Mouse (Mus musculus) hindbrain, embryonic 14.5 days (tissue): ENCODE measurements at regions not wholly inside any gene's neighbourhood (a gene's known extent, or its start where the extent isn't known, plus 50 kb on each side); places are given as distances from the start of the nearest gene placed in this dataset.

ENCODE experiments used
- ATAC-seq: fragments of 200-750 bp; cut with Nextera tagmentation; 2 replicates; pipeline ENCODE4 v1.8.0; 2017; ENCODE audit warnings: moderate number of reproducible peaks, mild to moderate bottlenecking, moderate TSS enrichment, moderate library complexity; ENCODE audit not compliant: low FRiP score
- DNase-seq: peaks from one replicate; pipeline ENCODE4 v3.0.0-alpha.2; 2015; ENCODE audit warnings: low spot score
- H3K27ac ChIP-seq: fragments of 300-500 bp; sonication (generic); 2 replicates; pipeline ENCODE4 v1.5.1; 2014; ENCODE audit warnings: mild to moderate bottlenecking, moderate library complexity
- H3K27me3 ChIP-seq: fragments of 300-500 bp; sonication (generic); 2 replicates; pipeline ENCODE4 v1.6.1; 2014; ENCODE audit warnings: mild to moderate bottlenecking, low read length, mixed read lengths; ENCODE audit not compliant: control insufficient read depth, insufficient read depth
- H3K36me3 ChIP-seq: fragments of 300-500 bp; sonication (generic); replicated peaks from 2 replicates; pipeline ENCODE4 v1.6.1; 2014; ENCODE audit not compliant: control insufficient read depth, insufficient read depth
- H3K4me1 ChIP-seq: fragments of 300-500 bp; sonication (generic); replicated peaks from 2 replicates; pipeline ENCODE4 v1.6.1; 2014; ENCODE audit warnings: antibody characterized with exemption, low read length, mixed read lengths; ENCODE audit not compliant: control insufficient read depth, insufficient read depth
- H3K4me2 ChIP-seq: fragments of 300-500 bp; sonication (generic); replicated peaks from 2 replicates; pipeline ENCODE4 v1.6.1; 2014; ENCODE audit warnings: mild to moderate bottlenecking, moderate library complexity
- H3K4me3 ChIP-seq: fragments of 300-500 bp; sonication (generic); replicated peaks from 2 replicates; pipeline ENCODE4 v1.5.1; 2014; ENCODE audit warnings: mild to moderate bottlenecking, low read length
- H3K9ac ChIP-seq: fragments of 300-500 bp; sonication (generic); 2 replicates; pipeline ENCODE4 v1.6.1; 2014
- H3K9me3 ChIP-seq: fragments of 300-500 bp; sonication (generic); 2 replicates; pipeline ENCODE4 v1.6.1; 2016; ENCODE audit warnings: low read length; ENCODE audit not compliant: control insufficient read depth
- WGBS: fragments of 180-500 bp; shearing (Covaris S2); extraction: QIAGEN DNeasy Blood & Tissue Kit; methylation state at CpG from one replicate; pipeline ENCODE4 v1.1.7; 2014; 5-methylcytosine and 5-hydroxymethylcytosine counted together

DNA sequence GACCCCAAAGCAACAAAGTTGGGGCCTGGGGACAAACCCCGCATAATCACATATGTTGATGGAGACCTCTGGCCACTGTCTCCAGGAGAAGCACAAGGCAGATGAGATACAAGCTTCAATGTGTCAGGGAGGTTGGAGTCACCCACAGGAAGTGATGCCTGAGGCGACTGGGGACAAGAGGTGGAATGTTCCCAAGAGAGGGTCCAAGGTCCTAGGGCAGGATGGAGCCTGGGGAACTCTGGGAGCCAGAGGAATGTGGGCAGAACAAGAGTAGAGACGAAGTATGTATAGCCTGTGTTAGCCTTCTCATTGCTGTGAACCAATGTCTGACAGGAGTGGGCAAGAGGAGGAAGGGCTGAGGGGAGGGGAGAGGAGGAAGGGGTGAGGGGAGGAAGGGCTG is 82.7 kb upstream of the Slc22a12 start:
- Histone ChIP-seq H3K4me1 (no peaks in the 10 kb centered on the region), H3K4me2 (no peak overlapping the region), H3K9ac (no peak overlapping the region), H3K9me3 (no peaks in the 10 kb centered on the region), H3K27me3 (no peaks in the 10 kb centered on the region), H3K27ac (no peak overlapping the region), H3K36me3 (no peaks in the 10 kb centered on the region), H3K4me3 (no peak overlapping the region)
- WGBS: 77% methylated on average over 3 of the region's 3 CpGs
- no peak for ATAC-seq
- no peak for DNase-seq

DNA sequence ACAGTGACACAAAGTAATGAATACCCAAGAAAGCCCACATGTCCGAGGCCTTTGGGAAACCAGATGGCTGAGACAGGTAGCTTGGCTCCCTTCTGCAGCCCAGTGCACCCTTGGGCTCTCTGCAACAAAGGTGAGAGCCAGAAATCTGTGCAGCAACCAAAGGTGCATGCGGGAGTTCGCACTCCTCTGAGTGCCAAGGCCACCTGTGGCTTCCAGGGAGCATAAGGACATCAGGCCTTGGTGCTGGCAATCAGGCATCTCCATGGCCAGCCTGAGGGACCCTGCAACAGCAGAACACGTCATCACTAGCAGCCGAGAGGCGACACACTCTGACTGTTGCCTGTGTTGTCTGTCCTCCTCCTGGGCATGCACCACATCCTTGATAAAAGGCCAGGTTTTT is 78.2 kb upstream of the Slc22a12 start:
- Histone ChIP-seq H3K27ac (no peak overlapping the region), H3K4me2 (no peak overlapping the region), H3K36me3 (no peaks in the 10 kb centered on the region), H3K4me1 (no peaks in the 10 kb centered on the region), H3K4me3 (no peak overlapping the region), H3K9me3 (no peaks in the 10 kb centered on the region), H3K27me3 (no peaks in the 10 kb centered on the region), H3K9ac (no peak overlapping the region)
- WGBS: 81% methylated on average over 6 of the region's 6 CpGs
- ATAC-seq (no peak), DNase-seq (no peak)

DNA sequence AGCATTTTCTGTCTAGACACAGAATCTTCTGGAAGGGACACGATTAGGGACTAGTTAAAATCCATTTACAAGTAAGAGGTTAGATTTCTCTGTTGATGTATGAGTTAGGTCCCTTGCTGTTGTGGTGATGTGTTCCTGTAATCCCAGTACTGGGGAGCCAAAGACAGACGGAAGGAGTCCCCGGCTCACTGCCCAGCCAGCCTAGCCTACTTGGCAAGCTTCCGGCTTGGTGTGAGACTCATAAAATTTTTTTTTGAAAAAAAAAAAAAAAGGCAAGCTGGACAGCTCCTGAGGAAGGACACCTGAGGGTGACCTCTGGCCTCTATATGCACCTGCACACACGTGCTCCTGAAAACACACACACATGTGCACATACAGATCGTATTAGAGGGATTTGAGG is 76.7 kb upstream of the Slc22a12 start:
- Histone ChIP-seq H3K4me2 (no peak overlapping the region), H3K4me1 (no peaks in the 10 kb centered on the region), H3K36me3 (no peaks in the 10 kb centered on the region), H3K27me3 (no peaks in the 10 kb centered on the region), H3K9ac (no peak overlapping the region), H3K27ac (no peak overlapping the region), H3K9me3 (no peaks in the 10 kb centered on the region), H3K4me3 (no peak overlapping the region)
- no peak for ATAC-seq
- DNase-seq: no peak
- WGBS: 88% methylated on average over 6 of the region's 6 CpGs

DNA sequence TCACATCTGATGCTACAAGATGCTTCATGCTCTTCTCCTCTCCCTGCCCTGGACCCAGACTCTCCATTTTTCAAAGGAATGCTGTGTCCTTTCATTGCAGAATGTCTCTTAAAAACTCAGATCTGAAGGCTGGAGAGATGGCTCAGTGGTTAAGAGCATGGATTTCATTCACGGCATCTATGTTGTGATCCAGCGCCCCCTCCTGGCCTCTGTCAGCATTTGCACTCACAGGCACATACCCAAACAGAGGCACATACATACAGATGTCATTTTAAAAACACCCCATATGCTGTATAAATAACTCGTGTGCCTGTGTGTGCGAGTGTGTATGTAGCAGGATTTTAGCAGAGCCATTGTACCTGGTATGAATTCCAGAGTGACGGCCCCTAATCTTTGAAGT is 73.8 kb upstream of the Slc22a12 start:
- Histone ChIP-seq H3K4me1 (no peaks in the 10 kb centered on the region), H3K9me3 (no peaks in the 10 kb centered on the region), H3K9ac (no peak overlapping the region), H3K4me3 (no peak overlapping the region), H3K4me2 (no peak overlapping the region), H3K27ac (no peak overlapping the region), H3K27me3 (no peaks in the 10 kb centered on the region), H3K36me3 (no peaks in the 10 kb centered on the region)
- ATAC-seq (no peak), DNase-seq (no peak)
- 83% methylated on average over 5 of the region's 5 CpGs for WGBS

DNA sequence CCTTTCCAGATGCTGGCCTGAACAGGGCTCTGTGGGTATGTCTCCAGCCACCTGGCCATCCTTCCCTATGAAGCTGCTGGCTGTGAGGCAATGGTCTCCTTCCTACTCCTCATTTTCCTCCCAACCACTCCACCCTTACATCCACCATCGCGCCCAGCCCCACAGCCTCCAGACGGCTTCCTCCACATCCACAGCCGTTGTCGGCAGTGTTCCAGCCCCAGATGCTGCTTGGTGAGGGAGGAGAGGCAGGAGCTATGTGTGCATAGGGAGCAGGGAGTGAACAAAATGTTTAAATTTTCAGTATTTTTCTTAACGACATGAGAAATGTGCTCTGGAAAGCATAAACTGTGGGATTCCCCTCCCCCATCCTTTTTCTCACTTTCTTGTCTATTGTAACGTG is 69.6 kb upstream of the Slc22a12 start:
- Histone ChIP-seq H3K27ac (no peak overlapping the region), H3K9ac (no peak overlapping the region), H3K27me3 (no peaks in the 10 kb centered on the region), H3K4me3 (no peak overlapping the region), H3K4me2 (no peak overlapping the region), H3K9me3 (no peaks in the 10 kb centered on the region), H3K4me1 (0 out of 2 replicates have a peak, but pooled peaks cover 5% of the 10 kb centered on the region), H3K36me3 (no peaks in the 10 kb centered on the region)
- no peak for DNase-seq
- 86% methylated on average over 7 of the region's 7 CpGs for WGBS
- ATAC-seq: no peak

DNA sequence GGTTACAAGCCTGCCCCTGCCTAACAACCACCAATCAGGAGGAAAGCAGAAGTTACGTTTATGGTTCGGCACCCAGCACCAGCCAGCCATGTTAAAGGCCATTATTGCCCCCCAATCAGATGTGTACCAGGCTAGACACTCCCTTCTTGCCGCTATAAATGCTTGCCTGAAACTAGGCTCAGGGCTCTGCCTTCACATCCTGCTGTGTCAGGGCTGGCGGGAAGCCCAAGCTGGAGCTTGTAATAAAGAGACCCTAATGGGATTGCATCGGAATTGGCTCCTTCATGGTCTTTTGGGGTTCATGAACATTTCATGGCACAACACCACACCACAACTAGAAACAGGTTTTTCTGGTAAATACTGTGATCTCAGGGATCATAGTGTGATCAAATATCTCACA is 69.1 kb upstream of the Slc22a12 start:
- Histone ChIP-seq H3K4me1 (0 out of 2 replicates have a peak, but pooled peaks cover 5% of the 10 kb centered on the region), H3K4me2 (no peak overlapping the region), H3K27me3 (no peaks in the 10 kb centered on the region), H3K27ac (no peak overlapping the region), H3K9me3 (no peaks in the 10 kb centered on the region), H3K4me3 (no peak overlapping the region), H3K36me3 (no peaks in the 10 kb centered on the region), H3K9ac (no peak overlapping the region)
- ATAC-seq (no peak), DNase-seq (no peak)
- 79% methylated on average over 5 of the region's 5 CpGs for WGBS

DNA sequence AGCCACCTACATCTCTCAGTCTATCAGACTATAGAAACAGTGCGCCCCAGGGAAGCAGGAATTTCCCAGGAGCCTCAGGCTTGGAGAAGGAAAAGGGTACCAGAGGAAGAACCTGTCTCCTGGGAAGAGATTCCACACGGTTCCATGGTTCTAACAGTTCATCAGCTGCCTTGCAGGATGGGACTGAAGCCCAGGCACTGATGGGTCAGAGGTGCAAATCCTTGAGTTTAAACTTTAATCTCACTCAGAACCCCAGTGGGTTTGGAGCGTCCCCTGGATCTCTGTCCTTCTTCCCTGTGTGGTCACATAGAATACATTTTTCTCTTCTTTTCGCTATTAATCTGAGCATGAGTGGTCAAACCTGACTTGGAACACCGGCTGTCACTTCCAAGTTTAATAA is 67.9 kb upstream of the Slc22a12 start:
- ATAC-seq: no peak

DNA sequence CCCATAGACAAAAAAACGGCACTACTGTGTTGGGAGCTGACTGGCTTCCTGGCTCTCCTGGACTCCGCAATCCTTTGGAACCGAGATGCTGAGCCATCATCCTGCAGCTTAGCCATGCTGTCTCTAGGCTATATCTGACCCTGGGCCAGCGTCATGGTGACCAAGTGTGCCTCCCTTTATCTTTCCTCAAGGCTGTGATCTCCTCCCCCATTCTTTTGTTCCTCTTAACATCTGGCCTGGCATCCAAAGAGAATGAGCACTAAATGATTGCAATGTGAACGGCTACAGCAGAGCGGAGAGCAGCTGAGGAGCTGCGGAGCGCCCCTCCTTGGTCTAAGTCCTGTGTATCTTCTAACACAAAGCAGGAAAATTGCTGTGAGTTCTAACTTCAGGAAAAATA is 67.2 kb upstream of the Slc22a12 start:
- Histone ChIP-seq H3K4me3 (no peak overlapping the region), H3K9ac (no peak overlapping the region), H3K4me1 (0 out of 2 replicates have a peak, but pooled peaks cover 5% of the 10 kb centered on the region), H3K4me2 (no peak overlapping the region), H3K27ac (no peak overlapping the region), H3K9me3 (no peaks in the 10 kb centered on the region), H3K27me3 (no peaks in the 10 kb centered on the region), H3K36me3 (no peaks in the 10 kb centered on the region)
- ATAC-seq (no peak), DNase-seq (no peak)
- WGBS: 17% methylated on average over 8 of the region's 8 CpGs

More for the DNA sequence above, 67.9 kb upstream of the Slc22a12 start:
- WGBS: 76% methylated on average over 5 of the region's 5 CpGs
- 0 out of 2 replicates have a peak, but pooled peaks cover 5% of the 10 kb centered on the region for H3K4me1 ChIP-seq
- DNase-seq: no peak
- no peak overlapping the region for H3K27ac ChIP-seq
- H3K36me3 ChIP-seq: no peaks in the 10 kb centered on the region
- H3K27me3 ChIP-seq: no peaks in the 10 kb centered on the region
- H3K4me2 ChIP-seq: no peak overlapping the region
- no peak overlapping the region for H3K9ac ChIP-seq
- H3K9me3 ChIP-seq: no peaks in the 10 kb centered on the region
- H3K4me3 ChIP-seq: no peak overlapping the region

DNA sequence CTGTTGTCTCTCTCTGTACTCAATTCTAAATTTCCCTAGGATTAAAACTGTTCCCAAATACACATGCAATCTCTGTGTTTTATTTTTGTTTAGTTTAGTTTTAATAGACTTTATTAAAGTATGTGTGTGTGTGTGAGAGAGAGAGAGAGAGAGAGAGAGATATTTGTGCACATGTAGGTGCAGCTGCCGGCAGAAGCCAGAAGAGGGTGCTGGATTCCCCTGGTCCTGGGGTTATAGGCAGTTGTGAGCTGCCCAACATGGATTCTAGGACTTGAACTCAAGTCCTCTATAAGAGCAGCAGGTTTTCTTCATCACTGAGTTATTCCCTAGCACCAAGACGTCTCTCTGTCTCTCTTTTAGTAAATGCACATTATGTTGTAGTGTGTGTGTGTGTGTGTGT is 64.7 kb upstream of the Slc22a12 start:
- Histone ChIP-seq H3K9ac (no peak overlapping the region), H3K36me3 (no peaks in the 10 kb centered on the region), H3K4me1 (0 out of 2 replicates have a peak, but pooled peaks cover 5% of the 10 kb centered on the region), H3K4me2 (no peak overlapping the region), H3K4me3 (no peak overlapping the region), H3K27ac (no peak overlapping the region), H3K9me3 (no peaks in the 10 kb centered on the region), H3K27me3 (no peaks in the 10 kb centered on the region)
- DNase-seq: no peak
- no peak for ATAC-seq
- WGBS: 80% methylated on average over 2 of the region's 2 CpGs

DNA sequence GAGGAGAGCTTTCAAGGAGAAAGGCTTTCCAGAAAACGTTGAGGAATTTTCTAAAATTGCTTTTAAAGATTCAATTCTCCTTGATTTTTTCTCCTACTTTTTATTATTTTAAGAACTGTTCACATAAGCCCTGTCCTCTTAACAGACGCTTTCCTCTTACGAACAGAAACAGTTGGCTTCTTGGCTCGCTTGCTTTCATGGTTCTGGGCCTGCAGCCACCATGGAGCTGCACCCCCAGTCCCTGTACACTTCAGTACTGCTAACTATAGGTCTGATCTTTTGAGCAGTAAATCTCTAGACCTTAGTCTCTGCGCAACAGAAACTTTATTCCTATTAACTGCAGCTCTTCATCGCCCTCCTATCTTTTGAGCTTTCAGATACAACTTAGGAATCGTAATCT is 63.8 kb upstream of the Slc22a12 start:
- DNase-seq (no peak), ATAC-seq (no peak)
- no peak overlapping the region for H3K9ac ChIP-seq

More for the DNA sequence above, 63.8 kb upstream of the Slc22a12 start:
- WGBS: 92% methylated on average over 7 of the region's 7 CpGs
- H3K4me1 ChIP-seq: 0 out of 2 replicates have a peak, but pooled peaks cover 5% of the 10 kb centered on the region
- no peaks in the 10 kb centered on the region for H3K9me3 ChIP-seq
- no peak overlapping the region for H3K4me3 ChIP-seq
- H3K4me2 ChIP-seq: no peak overlapping the region
- H3K27me3 ChIP-seq: no peaks in the 10 kb centered on the region
- no peak overlapping the region for H3K27ac ChIP-seq
- H3K36me3 ChIP-seq: no peaks in the 10 kb centered on the region
